Mouse (Mus musculus): ENCODE results near the gene D16Ertd472e.
"Not testable (repeated sequence)": the region's sequence is repeated elsewhere in the genome, so short reads cannot be mapped to it uniquely, and the experiment has no call there.

The D16Ertd472e gene

DNA sequence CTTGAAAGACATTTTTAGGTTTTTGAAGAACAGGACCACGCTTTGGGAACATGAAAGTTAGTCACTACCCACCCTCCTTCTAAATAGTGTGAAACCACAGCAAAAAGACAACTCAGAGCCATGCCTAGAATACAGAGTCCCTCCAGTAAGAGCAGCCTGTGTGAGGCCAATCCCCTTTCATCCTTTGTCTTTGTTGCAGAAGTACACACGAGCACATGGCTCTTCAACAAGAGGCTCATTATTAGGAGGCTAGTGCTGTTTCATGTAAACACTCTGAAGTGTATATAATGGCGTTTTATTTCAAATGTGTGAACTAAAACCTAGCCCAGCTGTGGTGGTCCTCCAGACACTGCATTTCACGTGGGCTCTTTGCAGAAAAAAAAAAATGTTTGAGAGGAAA, 3.5 kb downstream of the D16Ertd472e start:
- DNase-seq (ENCODE audit: low spot score in 2 of 2), result no peak

DNA sequence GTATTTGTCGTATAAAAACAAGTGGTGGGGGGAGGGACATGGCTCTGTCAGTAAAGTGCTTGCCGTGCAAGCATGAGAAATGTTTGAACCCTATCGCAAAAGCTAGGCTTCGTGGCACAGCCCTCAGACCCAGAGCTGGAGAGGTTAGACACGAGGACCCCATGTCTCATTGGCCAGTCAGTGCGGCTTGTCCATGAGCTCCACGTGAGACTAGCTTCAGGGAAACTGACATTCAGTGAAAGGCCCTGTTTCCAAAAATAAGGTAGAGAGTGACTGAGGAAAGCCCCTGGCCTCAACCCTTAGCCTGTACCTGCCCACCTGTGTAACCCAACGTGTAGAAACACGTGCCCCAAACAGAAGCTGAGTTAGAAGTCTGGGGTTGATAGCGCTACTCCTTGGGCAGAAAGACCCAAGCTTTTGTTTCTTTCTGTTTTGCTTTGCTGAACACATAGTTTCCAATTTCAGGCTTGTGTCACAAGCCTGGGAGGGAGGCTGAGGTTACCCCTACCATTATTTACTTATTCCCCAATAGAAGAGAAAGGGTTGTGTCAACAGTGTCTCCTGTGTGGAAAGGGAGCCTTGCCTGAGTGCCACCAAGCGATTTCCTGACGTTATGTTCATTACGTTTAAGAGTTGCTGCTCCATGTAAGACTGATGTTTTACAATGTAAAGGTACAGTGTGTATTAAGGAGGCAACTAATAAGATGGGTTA, 12.2 kb downstream of the D16Ertd472e start:
- no peak for DNase-seq (ENCODE audit: low spot score in 2 of 2)

DNA sequence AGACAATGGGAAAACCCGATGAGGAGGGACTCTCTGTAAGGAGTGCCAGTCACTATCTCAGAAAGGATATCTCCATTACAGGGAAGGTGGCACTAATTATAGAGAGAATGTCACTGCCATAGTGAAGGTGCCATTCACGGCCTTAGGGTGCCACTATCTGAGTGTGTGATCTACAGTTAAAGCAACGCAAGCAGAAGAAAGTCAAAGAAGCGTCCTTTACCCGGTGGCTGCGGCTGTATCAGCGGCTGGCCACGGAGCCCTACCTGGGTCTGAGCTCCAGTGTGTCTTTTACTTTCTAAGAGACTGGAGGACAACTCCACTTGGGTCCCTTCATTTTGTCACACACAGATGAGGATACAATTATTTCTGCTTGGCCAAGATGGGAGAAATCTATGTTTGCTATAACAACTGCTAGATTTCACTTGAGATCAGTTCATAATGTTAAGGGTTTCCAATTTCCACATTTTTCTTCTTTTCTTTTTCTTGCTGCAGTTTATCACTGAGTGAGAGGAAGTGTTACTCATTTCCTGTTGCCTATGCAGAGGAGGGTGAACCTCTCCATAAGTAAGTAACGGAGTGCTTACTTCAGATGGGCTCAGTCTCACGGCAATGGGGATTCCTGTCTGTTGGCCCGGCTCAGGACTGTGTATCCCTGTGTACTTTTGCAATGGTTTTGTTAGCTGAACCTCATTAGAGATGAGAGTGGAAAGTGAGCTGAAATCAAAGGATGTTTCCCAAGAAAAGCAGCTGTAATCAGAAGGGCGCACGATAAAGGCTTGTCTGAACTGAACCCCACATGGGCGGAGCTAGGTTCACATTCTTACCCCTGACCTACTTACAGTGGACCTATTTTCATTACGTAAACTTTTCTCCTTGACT, 13.2 kb downstream of the D16Ertd472e start:
- no peak for DNase-seq (ENCODE audit: low spot score in 2 of 2)

DNA sequence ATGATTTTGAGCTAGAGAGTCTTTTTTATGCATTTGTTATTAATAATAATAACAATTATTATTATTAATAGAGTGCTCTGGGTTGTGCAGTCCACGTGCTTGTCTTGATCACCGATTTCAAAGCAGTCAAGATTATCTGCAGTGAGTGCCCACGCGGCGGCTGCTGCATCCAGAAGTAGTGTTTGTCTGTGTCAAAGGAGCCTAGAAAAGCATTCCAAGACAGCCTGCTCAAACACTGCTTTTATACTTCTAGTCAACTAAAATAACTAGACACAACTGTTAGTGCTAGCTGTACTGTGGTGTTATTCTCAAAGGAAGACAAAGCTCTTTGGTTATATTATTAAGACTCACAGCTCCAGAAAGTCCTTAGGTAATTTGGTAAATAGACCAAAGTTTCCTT, 15.9 kb downstream of the D16Ertd472e start:
- no peak for DNase-seq (ENCODE audit: low spot score in 2 of 2)

DNA sequence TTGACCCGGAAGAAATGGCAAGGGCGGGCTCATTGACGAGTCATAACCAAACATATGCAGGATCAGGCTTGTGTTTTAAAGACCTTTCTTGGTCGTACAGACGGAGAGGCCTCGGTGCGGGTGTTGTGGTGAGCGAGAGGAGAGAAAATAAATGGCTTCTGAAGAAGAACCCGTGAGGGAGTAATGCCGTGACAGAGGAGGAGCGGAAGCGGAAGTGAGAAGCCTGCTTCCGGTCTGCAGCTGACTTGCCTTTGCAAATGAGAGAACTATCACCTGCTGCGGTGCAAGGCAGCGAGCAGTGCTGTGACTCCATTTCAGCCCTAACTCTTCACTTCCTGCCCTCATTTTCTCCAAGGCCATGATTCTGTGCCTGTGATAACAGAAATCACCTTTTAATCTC, 16.4 kb downstream of the D16Ertd472e start:
- peak; percentile 58 to 59 for DNase-seq (ENCODE audit: low spot score in 2 of 2)

DNA sequence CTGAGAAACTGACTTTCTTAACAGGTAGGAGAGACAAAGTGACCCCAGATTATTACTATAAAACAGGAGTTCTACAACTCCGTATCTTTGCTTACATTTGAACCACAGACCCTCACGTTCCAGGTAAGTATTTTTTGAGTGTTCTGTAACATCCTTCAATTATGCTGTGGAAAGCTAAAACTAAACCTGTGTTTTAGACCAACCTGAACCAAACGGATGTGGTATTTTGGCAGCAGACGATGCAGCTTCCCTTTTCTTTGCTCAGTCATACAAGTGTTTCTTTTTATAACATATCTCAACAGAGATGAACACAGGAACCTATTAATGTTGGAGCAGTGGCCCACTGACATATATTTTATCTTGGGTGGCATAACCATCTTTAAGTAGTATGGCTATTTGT, 18.9 kb downstream of the D16Ertd472e start:
- DNase-seq (ENCODE audit: low spot score in 2 of 2), result peak; percentile 52 to 66

DNA sequence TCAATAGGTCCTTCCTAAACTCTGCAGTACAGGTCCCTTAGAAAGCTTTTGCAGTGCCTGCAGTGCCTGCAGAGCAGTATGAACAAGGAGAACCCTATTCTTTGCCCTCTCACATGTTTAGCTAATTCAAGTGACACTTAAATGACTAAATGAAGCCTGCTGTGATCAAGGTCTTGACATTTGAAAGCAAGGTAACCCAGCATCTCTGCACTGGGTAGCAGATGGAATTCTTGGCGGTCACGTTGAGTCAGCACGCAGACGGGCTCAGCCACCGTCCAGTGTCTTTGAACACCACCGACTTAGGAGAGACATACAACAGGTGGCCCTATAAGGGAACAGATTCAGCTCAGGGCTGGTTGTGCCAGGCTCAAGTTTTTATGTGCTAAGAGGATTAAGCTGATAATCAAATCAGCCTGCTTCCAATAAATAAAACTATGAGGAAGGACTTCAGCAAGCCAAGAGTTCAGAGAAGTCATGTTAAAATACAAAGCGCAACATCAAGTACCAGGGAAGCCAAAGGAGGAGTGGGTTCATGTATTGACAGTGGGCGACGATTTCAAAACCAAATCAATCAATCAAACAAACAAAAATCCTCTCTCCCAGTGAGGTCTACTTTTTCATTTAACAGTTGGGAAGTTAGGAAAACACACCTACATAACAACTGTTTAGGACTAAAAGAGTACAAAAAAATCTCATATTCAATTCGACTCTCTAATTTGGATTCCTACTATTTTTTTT, 21.4 kb downstream of the D16Ertd472e start:
- no peak for DNase-seq (ENCODE audit: low spot score in 2 of 2)

DNA sequence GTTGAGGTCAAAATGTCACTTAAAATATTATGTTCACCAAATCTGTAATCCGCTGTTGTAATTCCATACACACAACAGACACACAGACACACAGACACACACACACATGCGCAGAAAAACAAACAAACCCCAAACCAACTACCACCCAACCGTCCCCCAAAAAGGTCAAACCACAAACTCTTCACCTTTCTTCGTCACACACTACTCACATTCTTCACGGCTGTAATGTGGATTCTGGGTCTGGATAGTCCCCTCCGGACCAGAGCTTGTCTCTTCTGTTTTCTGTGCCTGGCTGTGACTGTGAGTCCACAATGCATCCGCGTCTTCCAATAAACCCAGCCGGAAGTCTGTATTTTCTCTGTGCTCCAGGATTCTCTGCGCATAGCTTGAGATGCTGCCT, 29.1 kb downstream of the D16Ertd472e start:
- no peak for DNase-seq (ENCODE audit: low spot score in 2 of 2)

DNA sequence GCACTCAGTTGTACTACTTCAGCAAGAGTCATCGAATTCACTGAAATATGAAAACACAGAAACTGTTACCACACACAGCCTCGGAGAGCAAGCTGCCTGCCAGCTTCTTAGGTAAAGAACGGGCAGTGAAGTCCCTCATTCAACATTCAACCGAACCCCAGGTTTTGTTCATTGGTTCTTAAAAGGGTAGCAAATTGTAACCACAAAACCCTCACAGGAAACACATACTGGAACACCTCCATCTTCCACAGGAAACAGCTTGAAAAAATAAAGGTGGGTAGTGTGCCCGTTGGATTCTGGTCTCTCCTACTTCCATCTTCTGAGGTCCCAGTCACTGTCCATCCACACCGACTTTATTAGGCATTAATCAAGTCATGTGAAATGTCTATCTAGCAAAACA, 30.0 kb downstream of the D16Ertd472e start:
- DNase-seq (ENCODE audit: low spot score in 2 of 2), result peak; percentile 17 to 37

DNA sequence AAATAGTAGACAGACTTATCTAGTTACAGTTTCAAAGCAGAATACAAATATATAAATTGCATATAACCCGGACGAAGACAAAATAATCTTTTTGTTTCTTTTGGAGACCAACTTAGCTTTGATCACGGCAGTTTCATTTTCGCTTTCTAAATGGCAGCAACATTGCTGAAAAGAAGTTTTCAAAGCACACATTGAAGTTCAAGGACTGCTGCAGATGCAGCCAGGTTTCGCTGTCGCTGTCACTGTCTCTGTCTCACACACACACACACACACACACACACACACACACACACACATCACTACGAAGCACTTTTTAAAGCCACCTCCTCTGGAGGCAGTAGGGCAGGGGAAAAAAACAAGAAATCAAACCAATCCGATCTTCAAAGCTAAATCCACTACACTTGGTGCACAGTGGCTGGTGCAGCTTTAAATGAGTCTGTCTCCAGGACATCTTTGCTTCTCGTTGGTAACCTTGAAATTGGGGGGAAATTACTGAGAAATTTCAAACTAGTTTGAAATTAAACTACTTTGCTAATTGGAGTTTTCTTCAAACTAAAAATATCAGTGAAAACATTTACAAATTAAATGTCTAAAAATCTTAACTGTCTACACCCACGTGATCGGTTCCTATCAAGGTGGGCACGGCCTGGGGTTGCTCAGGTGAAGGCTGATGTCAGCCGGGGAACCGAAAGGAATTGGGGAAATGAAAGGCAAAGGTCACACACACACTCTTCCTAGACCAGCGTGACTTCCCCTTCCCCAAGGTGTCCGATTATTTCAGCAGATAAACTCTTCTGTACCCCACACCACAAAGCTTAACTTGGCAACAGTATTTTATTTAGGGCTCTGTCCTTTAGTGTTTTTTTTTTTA, 35.9 kb downstream of the D16Ertd472e start:
- peak; percentile 52 to 60 for DNase-seq (ENCODE audit: low spot score in 2 of 2)

DNA sequence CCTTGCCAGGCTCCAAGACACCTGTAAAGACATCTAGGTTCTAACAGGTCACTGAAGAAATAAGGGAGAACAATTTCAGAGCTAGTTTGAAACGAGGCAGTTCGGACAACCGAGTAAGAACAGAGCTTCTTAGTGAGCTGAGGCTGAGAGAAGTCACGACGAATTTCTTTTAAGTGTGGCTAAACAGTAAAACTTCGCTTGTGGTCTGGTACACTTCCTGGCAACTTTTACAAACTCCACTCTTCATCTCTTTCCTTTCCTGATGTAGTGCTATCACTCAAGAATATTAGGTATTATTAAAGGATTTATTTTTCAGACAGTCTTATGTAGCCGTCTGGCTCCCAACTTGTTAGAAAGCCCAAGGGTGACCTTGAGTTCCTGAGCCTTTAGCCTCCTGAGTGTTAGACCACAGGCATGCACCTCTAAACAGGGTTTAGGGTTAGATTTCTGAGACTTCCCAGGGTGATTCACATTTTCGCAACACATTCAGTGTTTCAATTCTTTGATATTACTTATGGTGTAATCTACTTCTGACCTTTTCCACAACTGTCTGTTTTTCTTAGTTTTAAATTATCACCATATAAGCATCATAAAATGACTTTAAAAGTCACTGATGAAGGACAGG, 38.6 kb downstream of the D16Ertd472e start:
- no peak for DNase-seq (ENCODE audit: low spot score in 2 of 2)

DNA sequence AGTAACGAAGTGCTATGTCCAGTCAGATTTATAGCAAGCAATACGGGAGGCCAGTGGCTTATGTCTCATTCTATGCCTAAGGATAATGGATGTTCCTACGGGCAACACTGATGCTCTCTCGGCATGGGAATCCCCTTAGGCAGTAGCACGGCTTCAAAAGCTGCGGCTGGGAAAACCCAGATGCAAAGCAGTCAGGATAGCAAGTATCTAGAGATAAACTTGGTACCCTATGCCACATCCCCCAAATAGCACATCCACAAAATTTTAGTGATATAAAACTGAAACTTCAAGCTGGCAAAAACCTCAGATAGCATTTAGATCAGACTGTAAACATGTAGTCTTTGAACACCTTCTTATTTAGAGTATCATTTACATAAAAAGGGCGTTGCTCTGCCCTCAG, 39.2 kb downstream of the D16Ertd472e start:
- DNase-seq (ENCODE audit: low spot score in 2 of 2), result no peak

DNA sequence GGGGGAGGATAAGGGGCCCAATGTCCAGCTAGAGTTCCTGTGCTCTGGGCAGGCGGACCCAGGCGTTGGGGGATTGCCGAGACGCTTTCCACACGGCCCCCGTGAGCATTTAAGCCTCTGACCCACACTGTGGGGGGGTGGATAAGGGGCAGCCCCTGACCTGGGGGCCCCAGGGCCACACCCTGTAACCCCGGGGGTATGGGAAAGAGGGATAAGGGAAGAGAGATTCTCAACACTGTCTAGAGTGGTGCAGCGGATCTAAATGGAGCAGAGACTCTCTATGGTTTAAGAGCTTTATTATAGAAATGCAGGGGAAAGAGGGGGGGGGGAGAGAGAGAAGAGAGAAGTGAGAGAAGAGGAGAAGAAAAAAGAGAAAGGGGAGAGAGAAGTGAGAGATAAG, 42.0 kb downstream of the D16Ertd472e start:
- no peak for DNase-seq (ENCODE audit: low spot score in 2 of 2)

DNA sequence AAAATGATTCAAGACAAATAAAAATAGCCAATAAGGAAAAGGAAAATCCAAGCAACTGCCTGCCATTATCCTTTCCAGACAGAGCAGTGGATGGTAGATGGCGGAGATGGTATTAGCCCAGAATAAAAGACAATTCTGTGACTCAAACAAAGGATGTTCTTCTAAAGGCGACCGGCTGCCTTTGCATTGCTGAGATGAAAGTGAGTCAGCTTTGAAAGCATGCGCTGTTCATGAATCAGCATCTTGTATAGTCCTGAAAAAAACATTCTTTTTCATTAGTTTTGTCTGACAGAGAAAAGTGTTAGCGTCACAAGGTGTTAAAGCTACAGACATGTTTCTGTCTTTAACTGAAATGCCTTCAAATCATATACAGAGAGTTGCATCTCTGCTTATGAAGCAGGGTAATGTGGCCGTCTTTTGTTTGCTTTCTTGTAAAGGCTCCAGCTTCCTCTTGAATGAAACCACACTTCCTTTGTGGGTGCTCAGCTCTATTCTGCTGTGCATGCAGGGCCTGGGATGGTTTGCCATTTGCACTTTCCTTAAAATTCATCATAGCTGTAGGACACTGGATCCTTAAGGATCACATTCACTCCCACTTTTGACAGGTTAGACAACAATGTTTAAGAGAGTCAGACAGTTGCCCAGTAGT, 44.4 kb downstream of the D16Ertd472e start:
- no peak for DNase-seq (ENCODE audit: low spot score in 2 of 2)

DNA sequence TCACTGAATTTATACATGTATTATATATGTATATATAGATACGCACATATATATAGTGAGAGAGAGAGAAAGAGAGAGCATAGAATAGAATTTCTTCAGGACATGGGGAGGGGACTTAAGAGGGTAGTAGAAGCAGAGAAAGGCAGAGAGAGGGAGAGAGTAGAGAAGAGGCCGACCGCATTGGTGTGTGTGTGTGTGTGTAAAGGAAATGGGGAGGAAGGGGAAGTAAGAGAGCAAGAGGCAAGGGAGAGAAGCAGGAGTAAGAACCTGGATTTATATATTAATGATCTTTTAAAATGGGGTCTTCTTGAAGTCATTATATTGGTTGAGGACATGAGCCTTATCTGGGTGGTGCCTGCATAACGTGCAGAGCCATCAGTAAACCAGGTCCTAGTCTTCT, 53.5 kb downstream of the D16Ertd472e start:
- no peak for DNase-seq (ENCODE audit: low spot score in 2 of 2)

DNA sequence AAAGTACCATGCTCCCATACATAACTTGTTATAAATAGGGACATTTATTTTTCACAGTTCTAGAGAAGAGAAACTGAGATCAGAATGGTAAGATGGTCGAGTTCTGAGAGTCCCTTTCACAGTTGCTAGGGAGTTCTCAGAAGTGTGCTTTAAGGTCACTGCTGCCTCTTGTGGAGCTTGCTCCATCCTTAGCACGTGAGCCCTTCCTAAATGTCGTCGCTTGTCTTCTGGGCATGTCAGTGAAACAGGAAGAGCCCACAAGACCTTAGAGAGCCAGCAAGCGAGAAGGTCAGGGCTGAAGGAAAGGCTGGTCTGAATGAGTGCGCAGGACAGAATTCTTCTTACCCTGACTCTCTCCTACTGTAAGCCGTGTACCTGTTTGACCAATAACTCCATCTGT, 57.8 kb downstream of the D16Ertd472e start:
- no peak for DNase-seq (ENCODE audit: low spot score in 2 of 2)

DNA sequence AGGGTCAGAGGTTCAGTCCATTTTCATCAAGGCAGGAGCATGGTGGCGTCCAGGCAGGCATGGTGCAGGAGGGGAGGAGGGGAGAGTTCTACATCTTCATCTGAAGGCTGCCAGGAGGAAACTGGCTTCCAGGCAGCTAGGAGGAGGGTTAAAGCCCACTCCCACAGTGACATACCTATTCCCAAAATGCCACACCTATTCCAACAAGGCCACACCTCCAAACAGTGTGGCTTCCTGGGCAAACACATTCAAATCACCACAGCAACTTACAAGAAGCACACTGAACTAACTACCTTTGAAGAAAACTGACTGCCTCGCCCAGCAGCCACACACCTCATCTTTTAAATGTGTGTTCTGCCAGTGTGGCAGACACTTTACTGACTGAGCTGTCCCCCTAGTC, 59.3 kb downstream of the D16Ertd472e start:
- DNase-seq (ENCODE audit: low spot score in 2 of 2), result no peak

DNA sequence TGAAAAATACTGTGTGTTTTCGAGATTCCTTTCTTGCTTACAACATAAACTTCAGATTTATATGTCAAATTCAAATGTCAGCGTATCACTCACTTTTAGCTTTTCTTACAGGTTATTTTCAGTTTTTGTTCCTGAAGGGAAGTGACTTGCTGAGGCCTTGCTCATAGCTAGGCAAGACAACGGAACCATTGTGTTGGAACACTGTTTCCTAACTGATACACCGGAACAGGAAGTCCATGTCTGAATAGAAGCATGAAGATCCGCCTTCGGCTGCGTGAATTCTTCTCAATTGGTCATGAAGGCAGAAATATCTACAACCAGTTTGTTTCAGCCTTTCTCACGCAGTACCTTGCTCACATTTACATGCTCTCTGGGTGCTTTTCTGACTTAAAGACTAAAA, 65.0 kb downstream of the D16Ertd472e start:
- no peak for DNase-seq (ENCODE audit: low spot score in 2 of 2)

DNA sequence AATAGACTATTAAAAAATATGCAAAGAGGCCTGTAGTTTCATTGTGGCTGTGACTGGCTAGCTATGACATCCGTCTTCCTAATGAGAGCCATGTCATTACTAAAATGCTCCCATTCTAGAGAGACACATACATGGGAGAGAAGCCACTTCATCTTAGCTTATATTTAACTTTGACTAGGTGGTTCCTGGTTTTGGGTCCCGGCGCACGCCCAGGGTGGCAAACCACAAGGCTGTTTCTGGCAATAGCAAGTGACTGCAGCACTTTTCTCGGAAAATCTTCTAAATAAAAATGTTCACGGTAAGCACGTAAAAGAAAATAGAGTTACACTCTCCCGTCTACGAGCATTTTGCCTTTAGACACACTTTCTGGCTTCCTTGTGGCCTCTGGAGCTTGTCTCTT, 74.0 kb downstream of the D16Ertd472e start:
- DNase-seq (ENCODE audit: low spot score in 2 of 2), result no peak

DNA sequence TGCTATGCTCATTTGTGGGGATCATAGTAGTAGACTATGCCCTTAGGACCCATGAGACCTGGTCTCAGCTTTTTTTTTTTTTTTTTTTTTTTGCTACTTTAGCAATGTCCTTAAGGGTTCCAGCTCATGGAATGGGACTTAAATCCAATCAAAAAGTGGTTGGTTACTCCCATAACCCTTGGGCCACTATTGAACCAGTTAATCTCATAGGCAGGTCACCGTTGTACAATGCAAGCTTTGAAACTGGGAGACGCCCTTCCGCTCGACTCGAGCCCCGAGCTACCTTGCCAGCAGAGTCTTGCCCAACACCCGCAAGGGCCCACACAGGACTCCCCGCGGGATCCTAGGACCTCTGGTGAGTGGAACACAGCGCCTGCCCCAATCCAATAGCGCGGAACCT, 83.8 kb downstream of the D16Ertd472e start:
- DNase-seq (ENCODE audit: low spot score in 2 of 2), result not testable (repeated sequence)

DNA sequence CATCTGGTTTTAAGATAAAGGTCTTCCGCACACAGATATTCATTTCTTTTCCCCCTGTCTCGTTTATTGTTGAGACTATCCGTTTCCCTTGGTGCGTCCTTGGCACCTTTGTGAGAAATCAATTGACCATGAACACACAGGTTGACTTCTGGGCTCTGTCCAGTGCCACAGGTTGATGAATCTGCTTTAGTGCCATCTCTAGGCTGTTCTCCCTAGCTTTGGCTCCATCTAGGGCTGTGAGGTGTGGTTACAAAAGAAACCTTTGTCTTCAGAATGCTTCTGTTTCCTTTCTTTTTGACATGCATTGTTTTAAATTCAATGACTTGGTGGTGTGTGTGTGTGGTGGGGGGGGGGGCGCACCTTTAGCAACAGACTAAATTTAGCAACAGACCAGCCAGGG, 85.7 kb downstream of the D16Ertd472e start:
- DNase-seq (ENCODE audit: low spot score in 2 of 2), result no peak
